Comparison of ENCODE assay signal across 21 mouse cellular contexts in genomic region chr2:14043577-14044170, GRCm38 (mm10). TPM values are rescaled to one million over a fixed set of nuclear protein-coding genes. Genes with fewer than 3 reads are reported as not detected.
DNase-seq lines count a peak whose midpoint lies in the region; ATAC-seq lines count a peak whose summit lies in the region.
"Had no signal": no experiment of that assay in that cellular context is flagged by ENCODE, and none has a peak within 500 bp of the region (broad histone marks: within the 10 kb centered on the region; RNA-seq: fewer than 3 reads in every experiment).

No protein-coding gene starts in this region.

- H3K4me3 ChIP-seq in kidney, embryonic 16.5 days (ENCODE audit: low read length), result no peak overlapping the region
- H3K4me3 ChIP-seq: embryonic facial prominence, embryonic 10.5 days; erythroblast, embryonic 14.5 days; forebrain, embryonic 10.5 days; heart, embryonic 10.5 days; hindbrain, embryonic 10.5 days had no signal

- no peak overlapping the region for H3K9ac ChIP-seq in kidney, embryonic 16.5 days (replicated peaks; ENCODE audit: low read length)
- H3K9ac ChIP-seq: hindbrain, embryonic 14.5 days had no signal

- no peaks in the 10 kb centered on the region for H3K27me3 ChIP-seq in kidney, embryonic 16.5 days (ENCODE audit: insufficient read depth, low read length)
- H3K27me3 ChIP-seq: CH12.LX had no signal

- H3K4me1 ChIP-seq in kidney, embryonic 16.5 days (ENCODE audit: insufficient read depth, low read length), result no peaks in the 10 kb centered on the region
- H3K4me1 ChIP-seq: hindbrain, embryonic 10.5 days had no signal

- peak; percentile 66; the same call in 1 of the 2 replicates for ATAC-seq in kidney, embryonic 16.5 days (ENCODE audit: low FRiP score, low TSS enrichment)
- ATAC-seq: forebrain, embryonic 16.5 days had no signal

- 24% methylated on average over 9 of the region's 9 CpGs for WGBS in kidney, embryonic 16.5 days

- H3K9me3 ChIP-seq in kidney, embryonic 16.5 days (ENCODE audit: low read length), result no peaks in the 10 kb centered on the region
- H3K9me3 ChIP-seq: embryonic facial prominence, embryonic 10.5 days; forebrain, embryonic 10.5 days; heart, embryonic 10.5 days; hindbrain, embryonic 10.5 days had no signal

- no peak overlapping the region for H3K27ac ChIP-seq in kidney, embryonic 16.5 days (ENCODE audit: low read length)
- H3K27ac ChIP-seq: embryonic facial prominence, embryonic 10.5 days; forebrain, embryonic 10.5 days; heart, embryonic 10.5 days; hindbrain, embryonic 10.5 days; hindbrain, embryonic 14.5 days had no signal

- H3K4me2 ChIP-seq in kidney, embryonic 16.5 days (replicated peaks; ENCODE audit: low read depth, low read length), result no peak overlapping the region
- H3K4me2 ChIP-seq: hindbrain, embryonic 14.5 days had no signal

- peak; percentile 17 for DNase-seq in kidney, adult 9 months
- no peak for DNase-seq in kidney, adult 11 months
- DNase-seq in Muller cell, postnatal 12 days (ENCODE audit: inconsistent ontology term), result peak; percentile 18
- peak; percentile 43 to 49 for DNase-seq in kidney, postnatal 4 days
- no peak for DNase-seq in spleen, adult 12 weeks (ENCODE audit: low spot score)
- DNase-seq: adrenal gland, adult 2 months; adrenal gland, postnatal 25 days; cerebellum, adult 2 months; cerebellum, postnatal 10 days; gastrocnemius, postnatal 10 days; heart, adult 18-20 months; heart, postnatal 10 days had no signal

- H3K36me3 ChIP-seq in kidney, embryonic 16.5 days (ENCODE audit: insufficient read depth, low read length), result no peaks in the 10 kb centered on the region

RNA-seq across cellular contexts. Expression of gene Hacd1, which starts 12.3 kb away (rescaled TPM):
- 50.3 and 61.4 TPM in 2 replicates for polyA plus RNA-seq in kidney, embryonic 16.5 days (2015; fragmentation: Nextera tagmentation; extraction: Ambion mirVana)

RNA-seq across cellular contexts. Expression of gene Stam, which starts 30.2 kb away (rescaled TPM):
- 66.4 and 73.6 TPM in 2 replicates for polyA plus RNA-seq in kidney, embryonic 16.5 days (2015; fragmentation: Nextera tagmentation; extraction: Ambion mirVana)

Comparison
In these comparisons a context has a peak if more than half of its experiments do, and no peak if none do; other contexts are left out.
1. DNase-seq: peak in kidney, adult 9 months (single experiment), Muller cell, postnatal 12 days (single experiment) and kidney, postnatal 4 days (2 of 2); none in kidney, adult 11 months (single experiment) and spleen, adult 12 weeks (single experiment).